Mouse (Mus musculus): ENCODE measurements around the gene Shank3.

DNA sequence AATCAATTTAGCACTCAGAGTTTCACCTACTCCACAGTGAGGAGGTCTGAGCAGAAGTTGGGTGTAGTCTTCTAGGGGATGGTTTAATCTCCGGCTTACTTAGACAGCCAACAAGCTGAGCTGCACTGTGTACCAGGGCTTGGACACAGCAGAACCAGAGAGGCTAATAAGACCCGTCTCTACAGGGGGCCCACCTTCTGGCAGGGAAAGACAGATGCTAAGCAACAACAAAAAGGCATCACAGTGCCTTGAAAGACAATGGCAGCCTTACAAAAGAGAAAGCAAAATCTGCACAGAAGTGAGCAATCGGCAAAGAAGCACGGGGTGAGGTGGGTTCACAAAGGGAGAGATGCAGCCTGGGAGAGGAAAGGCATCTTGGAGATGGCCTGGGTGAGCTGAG, 3.3 kb upstream of the Shank3 start:
- TF ChIP-seq CTCF (IDR thresholded peaks at IDR 0.05; ENCODE audit: low read depth) = no peak
- no peak for TF ChIP-seq EP300 (IDR thresholded peaks at IDR 0.05; ENCODE audit: low read depth)
